Mouse (Mus musculus) brain, embryonic 18.5 days (tissue): Measurements from ENCODE around the gene BC005624.

Experiments
- DNase-seq: peaks from one replicate; pipeline ENCODE4 v3.0.0-alpha.2; 2012; ENCODE audit warnings: low read depth, low spot score

Gene BC005624

GRCm38 (mm10) chr2:30929483-30930045 lies 52.4 kb downstream of the BC005624 start, which contains the start of gene Ptges:
Ptges (minus strand) TSS chr2:30929863.
- DNase-seq, result peak; percentile 65

GRCm38 (mm10) chr2:30928893-30929482 lies 53.0 kb downstream of the BC005624 start:
- no peak for DNase-seq

GRCm38 (mm10) chr2:30927844-30928628 lies 54.0 kb downstream of the BC005624 start:
- DNase-seq, result no peak

GRCm38 (mm10) chr2:30927151-30927781 lies 54.7 kb downstream of the BC005624 start:
- no peak for DNase-seq

GRCm38 (mm10) chr2:30926381-30926780 lies 55.6 kb downstream of the BC005624 start:
- DNase-seq, result no peak

- DNase-seq, result no peak
These were observed 56.8 kb downstream of the BC005624 start for GRCm38 (mm10) chr2:30925181-30925580.

GRCm38 (mm10) chr2:30923099-30923498 lies 58.9 kb downstream of the BC005624 start:
- DNase-seq, result no peak
